Mouse (Mus musculus): ENCODE data around the gene Ccsap.
A peak's percentile ranks its signal among the peaks of the same experiment; 100 is the strongest.

Gene Ccsap

GRCm38 (mm10) chr8:123805718-123806373 is 54.2 kb downstream of the Ccsap start, which contains the start of gene Rab4a:
Gene Rab4a (plus strand): TSS chr8:123805985.
- DNase-seq (ENCODE audit: low spot score in 2 of 2): peak; percentile 19 to 22

- DNase-seq (ENCODE audit: low spot score in 2 of 2): no peak
These were observed 54.7 kb downstream of the Ccsap start for GRCm38 (mm10) chr8:123805209-123805717.

- no peak for DNase-seq (ENCODE audit: low spot score in 2 of 2)
These were observed 55.4 kb downstream of the Ccsap start for GRCm38 (mm10) chr8:123804586-123804985.

- no peak for DNase-seq (ENCODE audit: low spot score in 2 of 2)
These were observed 56.4 kb downstream of the Ccsap start for GRCm38 (mm10) chr8:123803639-123804038.

DNA sequence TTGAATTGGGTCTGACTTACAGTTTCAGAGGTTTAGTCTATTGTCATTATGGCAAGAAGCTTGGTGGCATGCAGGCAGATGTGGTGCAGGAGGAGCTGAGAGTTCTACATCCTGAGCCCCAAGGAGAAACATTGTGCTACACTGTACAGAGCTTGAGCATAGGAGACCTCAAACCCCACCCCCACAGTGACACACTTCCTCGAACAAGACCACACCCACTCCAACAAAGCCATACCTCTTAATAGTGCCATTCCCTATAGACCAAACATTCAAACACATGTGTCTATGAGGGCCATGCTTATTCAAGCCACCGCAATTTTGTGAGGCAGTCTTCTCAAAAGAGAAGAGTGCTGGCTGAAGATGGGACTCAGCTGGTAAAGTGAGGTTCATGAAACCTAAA is 58.5 kb downstream of the Ccsap start:
- DNase-seq (ENCODE audit: low spot score in 2 of 2): no peak

- no peak for DNase-seq (ENCODE audit: low spot score in 2 of 2)
These were observed 59.1 kb downstream of the Ccsap start for GRCm38 (mm10) chr8:123800867-123801266.

DNA sequence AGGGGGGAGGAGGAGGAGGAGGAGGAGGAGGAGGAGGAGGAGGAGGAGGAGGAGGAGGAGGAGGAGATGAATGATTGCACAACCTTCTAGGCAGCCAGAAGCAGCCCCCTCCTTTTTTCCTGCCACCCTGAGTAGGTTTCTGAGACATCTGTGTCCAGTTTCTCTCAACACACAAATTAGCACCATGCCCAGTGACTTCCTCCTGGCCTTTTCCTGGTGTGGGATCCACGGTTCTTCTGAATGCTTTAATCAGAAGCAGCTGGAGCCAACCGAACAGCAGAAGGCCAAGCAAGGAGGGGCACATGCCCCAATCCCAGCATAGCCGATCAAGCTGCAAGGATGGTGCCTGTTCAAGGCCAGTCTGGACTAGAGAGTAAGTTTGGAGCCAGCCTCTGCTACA is 60.1 kb downstream of the Ccsap start:
- DNase-seq (ENCODE audit: low spot score in 2 of 2): no peak

- no peak for DNase-seq (ENCODE audit: low spot score in 2 of 2)
These were observed 60.6 kb downstream of the Ccsap start for GRCm38 (mm10) chr8:123799434-123799833.

- DNase-seq (ENCODE audit: low spot score in 2 of 2): peak; percentile 10 to 13
These were observed 62.1 kb downstream of the Ccsap start for GRCm38 (mm10) chr8:123797928-123798327.

GRCm38 (mm10) chr8:123796758-123797157 is 63.3 kb downstream of the Ccsap start:
- no peak for DNase-seq (ENCODE audit: low spot score in 2 of 2)

DNA sequence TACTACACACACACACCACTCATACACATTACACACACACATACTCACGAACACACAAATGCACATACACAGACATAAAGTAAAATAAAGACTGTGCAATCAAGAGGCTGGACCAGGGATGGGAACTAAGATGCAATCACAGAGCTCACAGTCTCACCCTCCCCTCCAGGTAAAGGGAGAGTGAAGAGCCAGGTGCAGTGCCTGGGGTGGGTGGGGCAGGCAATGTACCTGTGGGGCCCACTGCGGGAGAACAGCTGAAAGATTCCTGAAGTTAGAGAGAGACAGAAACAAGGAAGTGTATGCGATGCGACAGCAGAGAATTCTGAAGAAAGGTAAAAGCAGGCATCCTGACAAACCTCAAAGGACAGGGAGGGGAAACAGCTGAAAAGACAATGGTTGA is 65.2 kb downstream of the Ccsap start:
- DNase-seq (ENCODE audit: low spot score in 2 of 2): no peak

DNA sequence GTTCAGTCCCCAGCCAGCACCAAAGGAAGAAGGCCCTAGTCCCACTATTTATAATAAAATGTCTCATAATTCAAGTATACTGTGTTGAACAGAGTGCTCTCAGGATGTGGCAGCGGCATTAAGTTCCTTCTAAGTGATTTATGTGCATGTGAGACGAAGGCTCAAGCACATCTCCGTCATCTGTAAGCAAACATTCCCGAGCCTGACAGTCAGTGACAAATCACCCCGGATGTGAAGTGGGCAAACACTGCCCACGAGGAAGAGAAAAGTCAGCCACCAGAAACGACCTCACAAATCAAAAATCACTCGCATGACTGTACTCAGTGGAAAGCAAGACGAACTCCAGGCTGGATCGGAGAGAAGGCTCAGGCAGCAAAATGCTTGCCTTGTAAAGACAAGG is 66.1 kb downstream of the Ccsap start:
- DNase-seq (ENCODE audit: low spot score in 2 of 2): no peak

DNA sequence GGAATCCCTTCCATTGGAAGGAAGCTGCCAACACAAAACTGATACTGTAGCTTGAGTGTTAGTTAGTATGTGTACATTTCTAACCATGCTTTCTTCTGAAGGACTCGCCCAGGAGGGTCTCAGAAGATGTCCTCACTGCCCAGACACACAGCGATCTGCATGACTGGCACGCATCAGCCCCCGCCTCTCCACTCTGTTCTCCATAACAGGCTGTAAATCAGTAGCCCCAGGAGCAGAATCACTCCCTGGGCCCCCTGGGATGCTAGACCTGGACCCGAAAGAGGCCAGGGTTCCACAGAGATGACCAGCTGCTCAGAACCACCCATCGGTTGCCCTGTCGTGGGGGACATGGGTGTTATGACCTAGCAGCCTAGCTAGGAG is 68.2 kb downstream of the Ccsap start:
- DNase-seq (ENCODE audit: low spot score in 2 of 2): no peak

DNA sequence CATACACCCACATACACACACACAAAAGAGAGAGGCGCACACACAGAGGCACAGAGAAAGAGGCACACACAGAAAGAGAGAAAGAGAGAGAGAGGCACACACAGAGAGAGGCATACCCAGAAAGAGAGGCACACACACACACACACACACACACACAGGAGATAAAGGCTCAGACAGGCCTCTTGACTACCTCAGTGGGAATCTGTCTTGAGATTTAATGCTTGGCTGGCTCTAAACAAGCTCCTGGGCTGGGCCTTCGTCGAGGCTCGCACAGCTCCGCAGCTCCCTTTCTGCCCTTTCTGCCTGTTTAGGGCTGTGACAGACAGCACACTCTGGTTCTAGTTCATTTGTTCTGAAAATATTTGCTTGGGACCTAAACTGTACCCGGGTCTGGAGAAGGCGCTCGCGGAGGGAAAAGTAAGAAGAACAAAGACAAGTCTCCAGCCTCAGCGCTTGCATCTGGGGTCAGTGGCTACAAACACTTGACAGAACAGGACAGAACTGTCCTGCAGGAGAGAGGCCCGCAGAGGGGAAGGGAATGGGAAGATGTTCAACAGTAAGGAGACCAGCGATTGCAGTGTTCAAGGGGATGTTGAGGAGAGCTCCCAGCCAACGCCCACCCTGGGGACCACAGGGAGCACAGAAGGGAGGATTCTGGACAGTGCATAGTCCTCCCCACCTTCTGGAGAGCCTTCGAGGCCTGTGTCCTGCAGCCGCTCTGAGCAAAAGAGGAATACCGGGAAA is 68.7 kb downstream of the Ccsap start:
- no peak for DNase-seq (ENCODE audit: low spot score in 2 of 2)
